Mouse (Mus musculus): ENCODE measurements around the gene Pop7. TPM values are rescaled to one million over a fixed set of nuclear protein-coding genes. Genes with fewer than 3 reads are reported as not detected.
A peak's percentile ranks its signal among the peaks of the same experiment; 100 is the strongest.

The Pop7 gene
- polyA plus RNA-seq, 1 experiment from 2014 or later = 55.1 TPM

- 79% methylated on average over 6 of the region's 6 CpGs for WGBS
Measured at GRCm38 (mm10) chr5:137540991-137541390, 38.7 kb upstream of the Pop7 start.

GRCm38 (mm10) chr5:137539291-137539801 is 37.0 kb upstream of the Pop7 start:
- H3K4me2 ChIP-seq (ENCODE audit: low read length) = no peak overlapping the region

More at GRCm38 (mm10) chr5:137540991-137541390, 38.7 kb upstream of the Pop7 start:
- Histone ChIP-seq H3K4me3 (replicated peaks; ENCODE audit: low read depth, low read length) (no peak overlapping the region), H3K27me3 (ENCODE audit: insufficient read depth, low read length) (no peaks in the 10 kb centered on the region), H3K36me3 (ENCODE audit: insufficient read depth, low read length) (no peaks in the 10 kb centered on the region), H3K9ac (ENCODE audit: low read depth, low read length) (no peak overlapping the region), H3K27ac (no peak overlapping the region), H3K4me2 (ENCODE audit: low read length) (no peak overlapping the region), H3K4me1 (replicated peaks; ENCODE audit: insufficient read depth, low read length) (no peaks in the 10 kb centered on the region), H3K9me3 (replicated peaks; ENCODE audit: low read length) (no peaks in the 10 kb centered on the region)
- ATAC-seq (replicated peaks; ENCODE audit: low FRiP score, low read depth) (no peak), DNase-seq (ENCODE audit: low spot score) (no peak)
- no peak for TF ChIP-seq CTCF (IDR thresholded peaks at IDR 0.05; ENCODE audit: low read depth)

GRCm38 (mm10) chr5:137537461-137537860 is 35.1 kb upstream of the Pop7 start:
- no peaks in the 10 kb centered on the region for H3K4me1 ChIP-seq (replicated peaks; ENCODE audit: insufficient read depth, low read length)
- TF ChIP-seq CTCF (IDR thresholded peaks at IDR 0.05; ENCODE audit: low read depth) = no peak
- DNase-seq (ENCODE audit: low spot score) = no peak
- ATAC-seq (replicated peaks; ENCODE audit: low FRiP score, low read depth) = no peak
- no peak overlapping the region for H3K4me3 ChIP-seq (replicated peaks; ENCODE audit: low read depth, low read length)
- no peak overlapping the region for H3K27ac ChIP-seq
- WGBS = 58% methylated on average over 4 of the region's 4 CpGs
- no peaks in the 10 kb centered on the region for H3K9me3 ChIP-seq (replicated peaks; ENCODE audit: low read length)
- no peaks in the 10 kb centered on the region for H3K36me3 ChIP-seq (ENCODE audit: insufficient read depth, low read length)
- H3K4me2 ChIP-seq (ENCODE audit: low read length) = no peak overlapping the region
- H3K27me3 ChIP-seq (ENCODE audit: insufficient read depth, low read length) = no peaks in the 10 kb centered on the region
- H3K9ac ChIP-seq (ENCODE audit: low read depth, low read length) = no peak overlapping the region

More at GRCm38 (mm10) chr5:137539291-137539801, 37.0 kb upstream of the Pop7 start:
- Histone ChIP-seq H3K9me3 (replicated peaks; ENCODE audit: low read length) (no peaks in the 10 kb centered on the region), H3K27ac (no peak overlapping the region), H3K4me3 (replicated peaks; ENCODE audit: low read depth, low read length) (no peak overlapping the region), H3K27me3 (ENCODE audit: insufficient read depth, low read length) (no peaks in the 10 kb centered on the region), H3K4me1 (replicated peaks; ENCODE audit: insufficient read depth, low read length) (no peaks in the 10 kb centered on the region), H3K36me3 (ENCODE audit: insufficient read depth, low read length) (no peaks in the 10 kb centered on the region), H3K9ac (ENCODE audit: low read depth, low read length) (no peak overlapping the region)
- no peak for TF ChIP-seq CTCF (IDR thresholded peaks at IDR 0.05; ENCODE audit: low read depth)
- DNase-seq (ENCODE audit: low spot score) = no peak
- WGBS = 63% methylated on average over 7 of the region's 7 CpGs
- ATAC-seq (replicated peaks; ENCODE audit: low FRiP score, low read depth) = no peak

- 70% methylated on average over 9 of the region's 9 CpGs for WGBS
- no peak for DNase-seq (ENCODE audit: low spot score)
Measured at GRCm38 (mm10) chr5:137535318-137535717, 33.0 kb upstream of the Pop7 start.

GRCm38 (mm10) chr5:137534762-137535161 is 32.4 kb upstream of the Pop7 start:
- no peak for ATAC-seq (replicated peaks; ENCODE audit: low FRiP score, low read depth)
- no peaks in the 10 kb centered on the region for H3K9me3 ChIP-seq (replicated peaks; ENCODE audit: low read length)
- no peak overlapping the region for H3K9ac ChIP-seq (ENCODE audit: low read depth, low read length)
- H3K4me2 ChIP-seq (ENCODE audit: low read length) = no peak overlapping the region
- 0 out of 2 replicates have a peak, but pooled peaks cover under 1% of the 10 kb centered on the region for H3K36me3 ChIP-seq (ENCODE audit: insufficient read depth, low read length)
- no peak for TF ChIP-seq CTCF (IDR thresholded peaks at IDR 0.05; ENCODE audit: low read depth)
- no peaks in the 10 kb centered on the region for H3K27me3 ChIP-seq (ENCODE audit: insufficient read depth, low read length)
- H3K4me1 ChIP-seq (replicated peaks; ENCODE audit: insufficient read depth, low read length) = peaks cover 7% of the 10 kb centered on the region; the same call in 1 of the 2 replicates
- WGBS = 79% methylated on average over 3 of the region's 3 CpGs
- H3K27ac ChIP-seq = no peak overlapping the region
- no peak for DNase-seq (ENCODE audit: low spot score)
- no peak overlapping the region for H3K4me3 ChIP-seq (replicated peaks; ENCODE audit: low read depth, low read length)

More at GRCm38 (mm10) chr5:137535318-137535717, 33.0 kb upstream of the Pop7 start:
- no peaks in the 10 kb centered on the region for H3K27me3 ChIP-seq (ENCODE audit: insufficient read depth, low read length)
- no peak overlapping the region; the same call in 1 of the 2 replicates for H3K27ac ChIP-seq
- no peaks in the 10 kb centered on the region for H3K36me3 ChIP-seq (ENCODE audit: insufficient read depth, low read length)
- H3K4me2 ChIP-seq (ENCODE audit: low read length) = no peak overlapping the region
- peaks cover 4% of the 10 kb centered on the region; the same call in 1 of the 2 replicates for H3K4me1 ChIP-seq (replicated peaks; ENCODE audit: insufficient read depth, low read length)
- TF ChIP-seq CTCF (IDR thresholded peaks at IDR 0.05; ENCODE audit: low read depth) = no peak
- H3K9me3 ChIP-seq (replicated peaks; ENCODE audit: low read length) = no peaks in the 10 kb centered on the region
- no peak overlapping the region for H3K4me3 ChIP-seq (replicated peaks; ENCODE audit: low read depth, low read length)
- ATAC-seq (replicated peaks; ENCODE audit: low FRiP score, low read depth) = no peak
- no peak overlapping the region for H3K9ac ChIP-seq (ENCODE audit: low read depth, low read length)

- Histone ChIP-seq H3K4me1 (replicated peaks; ENCODE audit: insufficient read depth, low read length) (peaks cover 7% of the 10 kb centered on the region; the same call in 1 of the 2 replicates), H3K9me3 (replicated peaks; ENCODE audit: low read length) (no peaks in the 10 kb centered on the region), H3K9ac (ENCODE audit: low read depth, low read length) (peak within 1 kb of the TSS; percentile 82), H3K36me3 (ENCODE audit: insufficient read depth, low read length) (peaks cover 15% of the 10 kb centered on the region), H3K27ac (peak within 1 kb of the TSS; percentile 95), H3K4me2 (ENCODE audit: low read length) (peak within 1 kb of the TSS; percentile 98), H3K4me3 (replicated peaks; ENCODE audit: low read depth, low read length) (peak within 1 kb of the TSS; percentile 74), H3K27me3 (ENCODE audit: insufficient read depth, low read length) (no peaks in the 10 kb centered on the region)
- ATAC-seq (replicated peaks; ENCODE audit: low FRiP score, low read depth) (peak; percentile 81), DNase-seq (ENCODE audit: low spot score) (peak; percentile 97)
- TF ChIP-seq CTCF (IDR thresholded peaks at IDR 0.05; ENCODE audit: low read depth) = peak; percentile 30; the same call in 1 of the 2 replicates
- WGBS = under 1% methylated on average over 37 of the region's 40 CpGs
Measured at GRCm38 (mm10) chr5:137533117-137533827, 31.0 kb upstream of the Pop7 start, which contains the start of the genes Epo and Gnb2. TSS of gene Epo (minus strand) at chr5:137533242. TSS of gene Gnb2 (minus strand) at chr5:137533510.
